Mouse (Mus musculus) midbrain, embryonic 15.5 days (tissue): ENCODE measurements around the gene Plekhh2. TPM values are rescaled to one million over a fixed set of nuclear protein-coding genes. Genes with fewer than 3 reads are reported as not detected.

Experiments
- ATAC-seq: fragments of 200-750 bp; cut with Nextera tagmentation; replicated peaks from 2 replicates; pipeline ENCODE4 v1.8.0; 2017; ENCODE audit warnings: moderate TSS enrichment
- H3K27ac ChIP-seq: fragments of 300-500 bp; sonication (generic); 2 replicates; pipeline ENCODE4 v1.5.1; 2015; ENCODE audit warnings: mild to moderate bottlenecking, inconsistent platforms
- H3K27me3 ChIP-seq: fragments of 300-500 bp; sonication (generic); replicated peaks from 2 replicates; pipeline ENCODE4 v1.6.1; 2015; ENCODE audit warnings: inconsistent platforms
- H3K36me3 ChIP-seq: fragments of 300-500 bp; sonication (generic); replicated peaks from 2 replicates; pipeline ENCODE4 v1.6.1; 2015; ENCODE audit warnings: inconsistent platforms
- H3K4me1 ChIP-seq: fragments of 300-500 bp; sonication (generic); 2 replicates; pipeline ENCODE4 v1.6.1; 2015; ENCODE audit warnings: inconsistent platforms
- H3K4me2 ChIP-seq: fragments of 300-500 bp; sonication (generic); 2 replicates; pipeline ENCODE4 v1.6.1; 2015; ENCODE audit warnings: inconsistent platforms, mild to moderate bottlenecking, moderate library complexity
- H3K4me3 ChIP-seq: fragments of 300-500 bp; sonication (generic); 2 replicates; pipeline ENCODE4 v1.5.1; 2015; ENCODE audit warnings: mild to moderate bottlenecking, inconsistent platforms
- H3K9ac ChIP-seq: fragments of 300-500 bp; sonication (generic); 2 replicates; pipeline ENCODE4 v1.6.1; 2015; ENCODE audit warnings: mild to moderate bottlenecking, inconsistent platforms
- H3K9me3 ChIP-seq: fragments of 300-500 bp; sonication (generic); 2 replicates; pipeline ENCODE4 v1.6.1; 2016; ENCODE audit warnings: inconsistent platforms
- WGBS: fragments of 180-500 bp; shearing (Covaris S2); methylation state at CpG from one replicate; pipeline ENCODE4 v1.1.7; 2015; ENCODE audit warnings: mixed read lengths; 5-methylcytosine and 5-hydroxymethylcytosine counted together
- polyA plus RNA-seq: library from polyadenylated mRNA; unstranded; fragments of >200 nt; fragmentation: Nextera tagmentation; extraction: Ambion mirVana; gene quantifications from 2 replicates; pipeline ENCODE4 v1.2.1, GENCODE M21; 2015

Gene Plekhh2
- polyA plus RNA-seq, 1 experiment from 2014 or later: 2.2 TPM

GRCm38 (mm10) chr17:84520057-84520456 is 8.4 kb downstream of the Plekhh2 start:
- H3K36me3 ChIP-seq: no peaks in the 10 kb centered on the region
- no peaks in the 10 kb centered on the region for H3K9me3 ChIP-seq
- no peak for ATAC-seq
- H3K27ac ChIP-seq: no peak overlapping the region
- H3K4me3 ChIP-seq: no peak overlapping the region
- no peaks in the 10 kb centered on the region for H3K27me3 ChIP-seq
- H3K9ac ChIP-seq: no peak overlapping the region
- H3K4me2 ChIP-seq: no peak overlapping the region
- H3K4me1 ChIP-seq: no peaks in the 10 kb centered on the region

- no peaks in the 10 kb centered on the region for H3K9me3 ChIP-seq
- H3K9ac ChIP-seq: no peak overlapping the region
- WGBS: 75% methylated on average over 4 of the region's 4 CpGs
- no peak overlapping the region for H3K27ac ChIP-seq
- no peak for ATAC-seq
- no peaks in the 10 kb centered on the region for H3K36me3 ChIP-seq
- no peaks in the 10 kb centered on the region for H3K4me1 ChIP-seq
- no peak overlapping the region for H3K4me3 ChIP-seq
- H3K27me3 ChIP-seq: no peaks in the 10 kb centered on the region
- H3K4me2 ChIP-seq: no peak overlapping the region
These were observed 17.7 kb downstream of the Plekhh2 start for GRCm38 (mm10) chr17:84529356-84529755.

- Histone ChIP-seq H3K9me3 (no peaks in the 10 kb centered on the region), H3K27me3 (no peaks in the 10 kb centered on the region), H3K4me1 (no peaks in the 10 kb centered on the region), H3K4me2 (no peak overlapping the region), H3K4me3 (no peak overlapping the region), H3K27ac (no peak overlapping the region), H3K9ac (no peak overlapping the region), H3K36me3 (no peaks in the 10 kb centered on the region)
- WGBS: 28% methylated on average over 3 of the region's 3 CpGs
- no peak for ATAC-seq
These were observed 18.6 kb downstream of the Plekhh2 start for GRCm38 (mm10) chr17:84530202-84530796.

- H3K4me3 ChIP-seq: no peak overlapping the region
- no peaks in the 10 kb centered on the region for H3K36me3 ChIP-seq
- no peaks in the 10 kb centered on the region for H3K27me3 ChIP-seq
- no peak overlapping the region for H3K4me2 ChIP-seq
- WGBS: 62% methylated on average over 8 of the region's 8 CpGs
- H3K4me1 ChIP-seq: no peaks in the 10 kb centered on the region
- H3K27ac ChIP-seq: no peak overlapping the region
- H3K9me3 ChIP-seq: no peaks in the 10 kb centered on the region
- no peak for ATAC-seq
- H3K9ac ChIP-seq: no peak overlapping the region
These were observed 21.3 kb downstream of the Plekhh2 start for GRCm38 (mm10) chr17:84532909-84533499.

- no peaks in the 10 kb centered on the region for H3K4me1 ChIP-seq
- 92% methylated on average over 4 of the region's 4 CpGs for WGBS
- no peaks in the 10 kb centered on the region for H3K27me3 ChIP-seq
- no peak for ATAC-seq
- H3K4me2 ChIP-seq: no peak overlapping the region
- no peak overlapping the region for H3K4me3 ChIP-seq
- H3K27ac ChIP-seq: no peak overlapping the region
- no peaks in the 10 kb centered on the region for H3K9me3 ChIP-seq
- no peaks in the 10 kb centered on the region for H3K36me3 ChIP-seq
- no peak overlapping the region for H3K9ac ChIP-seq
These were observed 22.1 kb downstream of the Plekhh2 start for GRCm38 (mm10) chr17:84533841-84534240.

GRCm38 (mm10) chr17:84534632-84535031 is 22.9 kb downstream of the Plekhh2 start:
- H3K4me1 ChIP-seq: no peaks in the 10 kb centered on the region
- H3K4me2 ChIP-seq: no peak overlapping the region
- ATAC-seq: no peak
- H3K4me3 ChIP-seq: no peak overlapping the region
- no peak overlapping the region for H3K27ac ChIP-seq
- 77% methylated on average over 2 of the region's 2 CpGs for WGBS
- no peak overlapping the region for H3K9ac ChIP-seq
- H3K36me3 ChIP-seq: no peaks in the 10 kb centered on the region
- H3K9me3 ChIP-seq: no peaks in the 10 kb centered on the region
- H3K27me3 ChIP-seq: no peaks in the 10 kb centered on the region

- Histone ChIP-seq H3K4me3 (no peak overlapping the region), H3K36me3 (no peaks in the 10 kb centered on the region), H3K27ac (no peak overlapping the region), H3K4me1 (no peaks in the 10 kb centered on the region), H3K9ac (no peak overlapping the region), H3K4me2 (no peak overlapping the region), H3K27me3 (no peaks in the 10 kb centered on the region), H3K9me3 (no peaks in the 10 kb centered on the region)
- no peak for ATAC-seq
- 46% methylated on average over 4 of the region's 4 CpGs for WGBS
These were observed 23.5 kb downstream of the Plekhh2 start for GRCm38 (mm10) chr17:84535226-84535625.

GRCm38 (mm10) chr17:84537301-84537700 is 25.6 kb downstream of the Plekhh2 start:
- no peak for ATAC-seq
- WGBS: 95% methylated on average over 6 of the region's 6 CpGs
- no peak overlapping the region for H3K4me3 ChIP-seq

GRCm38 (mm10) chr17:84537966-84538365 is 26.3 kb downstream of the Plekhh2 start:
- Histone ChIP-seq H3K4me3 (no peak overlapping the region), H3K36me3 (no peaks in the 10 kb centered on the region), H3K27ac (no peak overlapping the region), H3K27me3 (no peaks in the 10 kb centered on the region), H3K4me1 (no peaks in the 10 kb centered on the region), H3K9me3 (no peaks in the 10 kb centered on the region), H3K4me2 (no peak overlapping the region), H3K9ac (no peak overlapping the region)
- no peak for ATAC-seq
- 79% methylated on average over 3 of the region's 3 CpGs for WGBS

More at GRCm38 (mm10) chr17:84537301-84537700, 25.6 kb downstream of the Plekhh2 start:
- no peaks in the 10 kb centered on the region for H3K9me3 ChIP-seq
- H3K4me1 ChIP-seq: no peaks in the 10 kb centered on the region
- H3K9ac ChIP-seq: no peak overlapping the region
- H3K27me3 ChIP-seq: no peaks in the 10 kb centered on the region
- no peak overlapping the region for H3K4me2 ChIP-seq
- H3K36me3 ChIP-seq: no peaks in the 10 kb centered on the region
- H3K27ac ChIP-seq: no peak overlapping the region

GRCm38 (mm10) chr17:84540603-84541002 is 28.9 kb downstream of the Plekhh2 start:
- Histone ChIP-seq H3K4me3 (no peak overlapping the region), H3K36me3 (no peaks in the 10 kb centered on the region), H3K27me3 (no peaks in the 10 kb centered on the region), H3K4me1 (no peaks in the 10 kb centered on the region), H3K4me2 (no peak overlapping the region), H3K27ac (no peak overlapping the region), H3K9me3 (no peaks in the 10 kb centered on the region), H3K9ac (no peak overlapping the region)
- no peak for ATAC-seq
- WGBS: 87% methylated on average over 8 of the region's 8 CpGs

GRCm38 (mm10) chr17:84550902-84551877 is 39.5 kb downstream of the Plekhh2 start:
- Histone ChIP-seq H3K27ac (peak overlapping the region; percentile 83), H3K9ac (no peak overlapping the region), H3K4me2 (peak overlapping the region; percentile 17; the same call in 1 of the 2 replicates), H3K4me1 (peaks cover 22% of the 10 kb centered on the region), H3K36me3 (no peaks in the 10 kb centered on the region), H3K9me3 (no peaks in the 10 kb centered on the region), H3K4me3 (no peak overlapping the region), H3K27me3 (no peaks in the 10 kb centered on the region)
- peak; percentile 96 for ATAC-seq
- 35% methylated on average over 5 of the region's 5 CpGs for WGBS

GRCm38 (mm10) chr17:84552230-84552629 is 40.5 kb downstream of the Plekhh2 start:
- H3K4me3 ChIP-seq: no peak overlapping the region
- H3K27ac ChIP-seq: peak overlapping the region; percentile 83
- H3K9me3 ChIP-seq: no peaks in the 10 kb centered on the region
- WGBS: 22% methylated on average over 5 of the region's 5 CpGs
- H3K9ac ChIP-seq: no peak overlapping the region
- peak; percentile 6; the same call in 1 of the 2 replicates for ATAC-seq
- no peaks in the 10 kb centered on the region for H3K27me3 ChIP-seq
- H3K4me1 ChIP-seq: peaks cover 22% of the 10 kb centered on the region
- H3K36me3 ChIP-seq: no peaks in the 10 kb centered on the region
- no peak overlapping the region for H3K4me2 ChIP-seq
